Mouse (Mus musculus) stomach, postnatal 0 days (tissue): ENCODE data around the gene Nfib. TPM values are rescaled to one million over a fixed set of nuclear protein-coding genes. Genes with fewer than 3 reads are reported as not detected.
A peak's percentile ranks its signal among the peaks of the same experiment; 100 is the strongest.

Experiments used
- ATAC-seq: fragments of 200-750 bp; cut with Nextera tagmentation; 2 replicates; pipeline ENCODE4 v1.8.0; 2017; ENCODE audit not compliant: low FRiP score, low TSS enrichment
- DNase-seq: peaks from one replicate; pipeline ENCODE4 v3.0.0-alpha.2; 2016; ENCODE audit warnings: low spot score
- H3K27ac ChIP-seq: fragments of 300-500 bp; sonication (generic); replicated peaks from 2 replicates; pipeline ENCODE4 v1.5.1; 2014; ENCODE audit warnings: mild to moderate bottlenecking, control low read depth
- H3K27me3 ChIP-seq: fragments of 300-500 bp; sonication (generic); 2 replicates; pipeline ENCODE4 v1.6.1; 2014; ENCODE audit warnings: low read length; ENCODE audit not compliant: control insufficient read depth, insufficient read depth
- H3K36me3 ChIP-seq: fragments of 300-500 bp; sonication (generic); 2 replicates; pipeline ENCODE4 v1.6.1; 2014; ENCODE audit warnings: low read length, mixed read lengths; ENCODE audit not compliant: control insufficient read depth, insufficient read depth
- H3K4me1 ChIP-seq: fragments of 300-500 bp; sonication (generic); replicated peaks from 2 replicates; pipeline ENCODE4 v1.6.1; 2014; ENCODE audit warnings: antibody characterized with exemption; ENCODE audit not compliant: control insufficient read depth, insufficient read depth
- H3K4me2 ChIP-seq: fragments of 300-500 bp; sonication (generic); replicated peaks from 2 replicates; pipeline ENCODE4 v1.6.1; 2014; ENCODE audit warnings: low read depth, mild to moderate bottlenecking, control low read depth, moderate library complexity
- H3K4me3 ChIP-seq: fragments of 300-500 bp; sonication (generic); 2 replicates; pipeline ENCODE4 v1.5.1; 2014; ENCODE audit warnings: low read depth, low read length, control low read depth
- H3K9ac ChIP-seq: fragments of 300-500 bp; sonication (generic); 2 replicates; pipeline ENCODE4 v1.6.1; 2014; ENCODE audit warnings: mild to moderate bottlenecking, low read length, control low read depth, mixed read lengths
- H3K9me3 ChIP-seq: fragments of 300-500 bp; sonication (generic); 2 replicates; pipeline ENCODE4 v1.6.1; 2016; ENCODE audit warnings: low read length; ENCODE audit not compliant: control insufficient read depth
- CTCF ChIP-seq: IDR thresholded peaks from 2 replicates; pipeline ENCODE4 v1.5.1; 2016; ENCODE audit warnings: antibody characterized with exemption, low read depth, mild to moderate bottlenecking, moderate library complexity
- EP300 ChIP-seq: optimal IDR thresholded peaks from 2 replicates; pipeline ENCODE3; 2016; ENCODE audit warnings: antibody characterized with exemption
- WGBS: fragments of 180-500 bp; shearing (Covaris S2); extraction: QIAGEN DNeasy Blood & Tissue Kit; methylation state at CpG from one replicate; pipeline ENCODE4 v1.1.7; 2014; 5-methylcytosine and 5-hydroxymethylcytosine counted together
- polyA plus RNA-seq: library from polyadenylated mRNA; unstranded; fragments of >200 nt; fragmentation: Nextera tagmentation; extraction: Ambion mirVana; gene quantifications from 2 replicates; pipeline ENCODE4 v1.2.1, GENCODE M21; 2015

The Nfib gene
- polyA plus RNA-seq, 1 experiment from 2014 or later = 19.9 TPM

DNA sequence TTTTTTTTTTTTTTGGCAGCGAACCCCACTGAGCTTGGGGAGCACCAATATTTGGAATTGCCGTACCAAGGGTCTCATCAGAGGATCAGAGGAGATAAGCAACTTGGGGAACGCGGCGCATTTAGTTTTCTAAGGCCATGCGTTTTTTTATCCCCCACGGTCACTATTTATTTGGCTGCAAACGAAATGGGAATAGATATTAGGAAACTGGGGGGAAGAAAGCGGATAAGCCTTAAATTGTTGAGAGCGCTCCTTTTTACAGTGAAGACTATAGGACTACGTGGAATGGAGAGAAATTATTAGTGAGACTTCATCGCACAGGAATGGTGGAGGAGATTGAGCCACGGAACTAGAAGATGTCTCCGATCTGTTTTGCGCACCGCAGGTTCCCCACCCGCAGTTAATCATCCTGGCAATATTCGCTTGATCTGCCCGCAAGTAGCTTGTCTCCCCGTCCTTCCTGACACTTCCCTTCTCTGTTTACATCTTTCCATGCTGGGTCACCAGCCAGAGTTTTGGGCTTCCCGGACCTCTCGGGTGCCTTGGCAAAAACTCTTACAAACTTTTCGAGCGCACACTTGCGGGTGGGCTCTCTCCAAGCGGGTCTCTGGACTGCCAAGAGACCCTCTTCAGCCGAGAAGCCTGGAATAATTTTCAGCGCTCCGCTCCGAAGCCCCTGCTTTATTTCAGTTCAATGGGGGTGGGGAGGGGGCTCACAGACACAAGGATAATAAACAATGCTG, 167.3 kb downstream of the Nfib start:
- H3K4me1 ChIP-seq = no peaks in the 10 kb centered on the region; the same call in 1 of the 2 replicates
- ATAC-seq = no peak
- DNase-seq = no peak
- peak overlapping the region; percentile 39 for H3K4me3 ChIP-seq
- TF ChIP-seq CTCF (no peak), EP300 (no peak)
- no peaks in the 10 kb centered on the region for H3K9me3 ChIP-seq
- no peaks in the 10 kb centered on the region for H3K36me3 ChIP-seq
- peak overlapping the region; percentile 9; the same call in 1 of the 2 replicates for H3K9ac ChIP-seq
- H3K27ac ChIP-seq = no peak overlapping the region
- H3K27me3 ChIP-seq = peaks cover 3% of the 10 kb centered on the region; the same call in 1 of the 2 replicates
- 11% methylated on average over 30 of the region's 30 CpGs for WGBS
- peak overlapping the region; percentile 63 for H3K4me2 ChIP-seq

DNA sequence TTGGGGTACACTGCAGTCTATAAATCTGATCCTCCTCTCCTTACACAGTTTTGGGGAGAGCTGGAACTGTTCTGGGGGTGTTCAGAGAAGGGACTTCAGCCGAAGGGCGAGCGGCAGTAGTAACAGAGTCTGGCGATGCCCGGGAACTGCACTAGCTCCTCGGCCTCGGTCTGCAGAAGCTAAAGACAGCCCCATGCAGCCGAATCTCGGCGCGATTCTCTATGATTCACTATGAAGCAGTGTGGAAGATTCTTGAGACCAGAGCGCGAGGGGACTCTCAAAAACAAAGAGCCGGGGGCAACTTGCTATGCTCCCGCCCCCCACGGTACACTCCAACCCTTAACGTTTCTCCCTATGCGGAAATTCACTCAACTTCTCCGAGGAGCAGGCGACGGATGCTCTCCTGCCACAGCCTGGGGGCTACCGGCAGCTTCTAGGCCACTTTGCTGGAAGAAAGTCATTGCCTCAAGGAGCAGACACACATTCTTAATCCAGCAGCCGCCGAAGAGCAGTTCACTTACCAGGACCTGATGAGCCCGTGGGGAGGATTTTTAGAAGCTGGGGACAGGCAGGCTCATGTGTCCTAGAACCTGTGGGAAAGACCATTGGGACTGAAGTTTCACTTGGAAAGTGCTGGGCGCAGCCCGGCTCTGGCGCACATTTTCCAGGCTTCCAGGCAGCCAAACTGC, 168.1 kb downstream of the Nfib start:
- peak; percentile 42 for DNase-seq
- no peak for TF ChIP-seq EP300
- no peak for TF ChIP-seq CTCF
- H3K9me3 ChIP-seq = no peaks in the 10 kb centered on the region
- H3K27me3 ChIP-seq = peaks cover 3% of the 10 kb centered on the region; the same call in 1 of the 2 replicates
- ATAC-seq = no peak
- no peaks in the 10 kb centered on the region for H3K36me3 ChIP-seq
- WGBS = 14% methylated on average over 28 of the region's 28 CpGs
- H3K27ac ChIP-seq = no peak overlapping the region
- peak overlapping the region; percentile 39 for H3K4me3 ChIP-seq
- H3K4me2 ChIP-seq = peak overlapping the region; percentile 63
- H3K4me1 ChIP-seq = no peaks in the 10 kb centered on the region; the same call in 1 of the 2 replicates
- H3K9ac ChIP-seq = peak overlapping the region; percentile 58

DNA sequence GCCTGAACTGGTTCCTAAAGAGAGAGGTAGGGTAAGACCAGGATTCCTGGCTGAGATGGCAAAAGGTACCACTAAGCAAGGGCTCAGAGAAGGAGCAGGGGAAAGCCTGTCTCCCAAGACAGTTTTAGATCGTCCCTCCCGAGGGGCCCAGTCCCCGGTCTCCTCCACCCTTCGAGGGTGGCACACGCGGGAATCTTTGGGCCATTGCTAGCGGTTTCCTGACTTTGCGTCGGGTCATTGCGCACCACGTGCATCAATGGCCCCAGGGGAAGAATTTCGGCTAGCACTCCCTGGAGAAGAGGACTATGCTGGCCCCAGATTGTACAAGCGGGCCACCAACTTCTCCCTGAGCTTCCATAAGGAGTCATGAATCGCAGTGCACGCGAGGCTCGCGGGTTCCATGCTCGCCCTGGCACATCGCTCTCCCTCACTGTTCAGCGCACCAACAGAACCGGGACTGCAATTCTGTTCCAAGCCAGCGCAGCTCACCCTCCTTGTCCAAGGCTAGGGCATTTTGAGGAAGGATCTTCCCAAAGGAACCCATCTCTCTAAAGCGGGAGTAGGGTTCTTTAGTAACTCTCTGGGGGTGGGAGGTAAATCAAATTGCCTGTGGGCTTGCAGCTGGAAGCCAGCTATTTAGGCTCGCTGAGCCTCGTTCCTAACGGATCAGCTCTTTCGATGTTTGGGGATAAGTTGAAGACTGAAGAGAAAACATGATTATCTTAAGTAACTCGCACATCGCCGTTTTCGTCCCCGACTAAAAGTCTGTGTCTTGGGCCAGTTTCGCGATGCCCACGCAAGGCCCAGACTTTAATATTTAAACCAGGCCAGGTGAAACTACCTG, 168.9 kb downstream of the Nfib start:
- DNase-seq (no peak), ATAC-seq (no peak)
- Histone ChIP-seq H3K9ac (0 out of 2 replicates have a peak overlapping the region, but pooled peaks have one; percentile 58), H3K4me3 (peak overlapping the region; percentile 39), H3K4me2 (peak overlapping the region; percentile 63), H3K27me3 (peaks cover 3% of the 10 kb centered on the region; the same call in 1 of the 2 replicates), H3K4me1 (peaks cover 2% of the 10 kb centered on the region; the same call in 1 of the 2 replicates), H3K9me3 (no peaks in the 10 kb centered on the region), H3K36me3 (no peaks in the 10 kb centered on the region), H3K27ac (no peak overlapping the region)
- TF ChIP-seq CTCF (no peak), EP300 (no peak)
- 50% methylated on average over 36 of the region's 36 CpGs for WGBS

DNA sequence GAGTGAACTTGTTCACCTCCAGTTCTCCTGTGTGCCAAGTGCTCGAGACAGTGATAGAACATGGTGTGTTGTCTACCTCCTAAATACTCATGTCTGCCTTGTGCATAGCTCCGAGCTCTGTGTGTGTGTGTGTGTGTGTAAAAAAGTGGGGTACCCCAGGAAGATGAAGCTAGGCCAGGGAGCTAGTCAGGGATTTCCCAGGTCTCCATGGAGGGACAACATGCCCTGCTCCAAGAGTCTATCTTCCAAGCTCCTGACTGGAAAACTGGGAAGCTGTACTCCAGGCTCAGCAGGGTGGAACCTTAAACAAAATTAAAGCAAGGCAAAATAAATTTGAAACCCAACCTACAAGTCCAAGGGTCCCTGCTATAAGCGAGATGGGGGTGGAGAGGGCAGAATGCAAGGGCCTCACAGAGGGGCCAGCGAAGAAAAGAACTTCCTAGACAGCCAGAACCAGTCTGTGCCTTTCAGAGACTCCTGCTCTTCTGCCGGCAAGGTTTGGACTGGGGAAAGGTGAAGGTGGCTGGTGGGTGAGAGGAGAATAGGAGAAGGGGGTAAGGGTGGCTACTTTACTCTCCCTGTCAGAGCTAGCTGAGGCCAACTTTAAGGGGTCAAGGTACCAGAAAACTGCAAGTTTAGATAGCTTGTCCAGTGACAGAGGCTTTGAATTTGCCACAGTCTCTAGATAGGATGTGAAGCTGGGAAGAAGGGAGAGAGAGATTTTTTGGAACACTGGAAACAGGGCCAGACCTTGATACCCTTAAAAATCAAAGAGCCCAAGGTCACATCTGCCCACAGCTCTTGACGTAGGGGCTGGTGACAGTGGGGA, 169.7 kb downstream of the Nfib start:
- Histone ChIP-seq H3K36me3 (no peaks in the 10 kb centered on the region), H3K27ac (no peak overlapping the region), H3K9me3 (no peaks in the 10 kb centered on the region), H3K4me3 (no peak overlapping the region), H3K4me2 (no peak overlapping the region), H3K4me1 (peaks cover 2% of the 10 kb centered on the region; the same call in 1 of the 2 replicates), H3K9ac (no peak overlapping the region), H3K27me3 (peaks cover 3% of the 10 kb centered on the region; the same call in 1 of the 2 replicates)
- DNase-seq = no peak
- ATAC-seq = no peak
- WGBS = 86% methylated on average over 6 of the region's 6 CpGs
- TF ChIP-seq EP300 = no peak
- no peak for TF ChIP-seq CTCF

GRCm38 (mm10) chr4:82533231-82533630, 172.3 kb downstream of the Nfib start:
- H3K4me3 ChIP-seq = no peak overlapping the region
- no peaks in the 10 kb centered on the region for H3K36me3 ChIP-seq
- no peaks in the 10 kb centered on the region for H3K9me3 ChIP-seq
- 40% methylated on average over 1 of the region's 3 CpGs for WGBS
- H3K4me2 ChIP-seq = no peak overlapping the region
- H3K27ac ChIP-seq = peak overlapping the region; percentile 81
- DNase-seq = no peak
- H3K27me3 ChIP-seq = peaks cover 3% of the 10 kb centered on the region; the same call in 1 of the 2 replicates
- TF ChIP-seq EP300 = no peak
- no peak overlapping the region for H3K9ac ChIP-seq
- ATAC-seq = 0 out of 2 replicates have a peak, but pooled peaks have one; percentile 13
- peaks cover 2% of the 10 kb centered on the region; the same call in 1 of the 2 replicates for H3K4me1 ChIP-seq
